Mouse (Mus musculus): ENCODE measurements around the gene Fam117b.

DNA sequence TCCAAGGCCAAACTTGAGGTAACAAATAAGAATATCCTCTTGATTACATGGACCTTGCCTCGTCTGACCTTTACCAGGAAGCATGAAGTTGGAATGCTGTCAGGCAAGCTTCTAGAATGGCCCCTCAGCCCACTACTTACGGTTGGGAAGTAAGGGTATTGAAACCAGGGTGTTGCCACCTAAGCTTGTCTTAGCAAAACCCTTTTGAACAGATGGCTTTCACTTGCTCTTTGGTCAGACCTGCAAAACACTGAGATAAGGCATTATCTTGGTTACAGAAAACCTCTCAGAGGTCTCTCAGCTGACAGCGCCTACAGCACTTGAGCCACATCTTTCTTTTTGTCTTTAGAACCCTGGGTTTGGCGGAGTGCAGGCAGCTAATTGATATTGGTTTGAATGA lies 18.8 kb upstream of the Fam117b start:
- TF ChIP-seq NELFE (IDR thresholded peaks at IDR 0.05; ENCODE audit: low read depth, low read length) = no peak
- no peak for TF ChIP-seq USF1 (IDR thresholded peaks at IDR 0.05; ENCODE audit: low read depth, low read length)
- peak; percentile 98 for TF ChIP-seq ETS1 (IDR thresholded peaks at IDR 0.05; ENCODE audit: low read depth, low read length)
- no peak for TF ChIP-seq ZMIZ1 (IDR thresholded peaks at IDR 0.05; ENCODE audit: low read depth, low read length)
